Mouse (Mus musculus) olfactory bulb, adult 2 months (tissue): ENCODE results near the gene Serinc5.

Source experiments
- CTCF ChIP-seq: fragments of 200-500 bp; IDR thresholded peaks from 2 replicates; pipeline ENCODE4 v1.5.1; 2012; ENCODE audit warnings: low read depth, mild to moderate bottlenecking, low read length, moderate library complexity; ENCODE audit not compliant: insufficient read depth
- POLR2A ChIP-seq: fragments of 200-500 bp; IDR thresholded peaks from 2 replicates; pipeline ENCODE4 v1.6.1; 2012; ENCODE audit warnings: mild to moderate bottlenecking, low read depth, low read length, moderate library complexity; ENCODE audit not compliant: insufficient read depth

DNA sequence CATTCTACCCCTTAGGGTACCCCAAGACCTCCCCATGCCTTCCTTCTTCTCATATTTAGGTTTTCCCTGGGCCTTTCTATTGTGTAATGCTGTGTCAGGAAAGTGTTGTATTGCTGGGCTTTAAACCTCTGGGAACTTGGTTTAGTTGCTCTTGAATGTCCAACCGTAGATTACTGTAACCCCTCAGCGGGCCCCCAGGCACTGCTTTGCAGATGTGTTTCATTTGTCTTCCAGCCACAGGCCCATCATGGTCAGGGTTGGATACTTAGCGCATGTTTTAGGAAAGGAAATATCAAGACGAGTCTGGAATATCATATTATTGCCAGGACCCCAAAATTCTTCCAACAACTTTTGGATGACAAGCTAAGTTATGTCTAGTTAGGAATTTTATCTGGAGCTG, 110.1 kb downstream of the Serinc5 start:
- TF ChIP-seq POLR2A = no peak
- TF ChIP-seq CTCF = no peak
